Mouse (Mus musculus) forebrain, embryonic 11.5 days (tissue): ENCODE data around the gene B430306N03Rik. TPM values are rescaled to one million over a fixed set of nuclear protein-coding genes. Genes with fewer than 3 reads are reported as not detected.

ENCODE experiments used
- ATAC-seq: fragments of 200-750 bp; cut with Nextera tagmentation; replicated peaks from 2 replicates; pipeline ENCODE4 v1.8.0; 2017; ENCODE audit warnings: moderate TSS enrichment; ENCODE audit not compliant: low FRiP score
- DNase-seq: peaks from one replicate; pipeline ENCODE4 v3.0.0-alpha.2; 2017; ENCODE audit warnings: low spot score
- H3K27ac ChIP-seq: fragments of 300-500 bp; sonication (generic); 2 replicates; pipeline ENCODE4 v1.5.1; 2014; ENCODE audit warnings: low read depth, low read length
- H3K27me3 ChIP-seq: fragments of 300-500 bp; sonication (generic); 2 replicates; pipeline ENCODE4 v1.6.1; 2014; ENCODE audit warnings: mild to moderate bottlenecking, low read length, mixed read lengths; ENCODE audit not compliant: control insufficient read depth, insufficient read depth
- H3K36me3 ChIP-seq: fragments of 300-500 bp; sonication (generic); 2 replicates; pipeline ENCODE4 v1.6.1; 2014; ENCODE audit warnings: mild to moderate bottlenecking, low read length, moderate library complexity, mixed read lengths; ENCODE audit not compliant: control insufficient read depth, insufficient read depth
- H3K4me1 ChIP-seq: fragments of 300-500 bp; sonication (generic); replicated peaks from 2 replicates; pipeline ENCODE4 v1.6.1; 2014; ENCODE audit warnings: low read length, mixed read lengths; ENCODE audit not compliant: control insufficient read depth, insufficient read depth
- H3K4me2 ChIP-seq: fragments of 300-500 bp; sonication (generic); 2 replicates; pipeline ENCODE4 v1.6.1; 2014; ENCODE audit warnings: low read depth, mild to moderate bottlenecking, low read length, moderate library complexity, mixed read lengths; ENCODE audit not compliant: severe bottlenecking
- H3K4me3 ChIP-seq: fragments of 300-500 bp; sonication (generic); 2 replicates; pipeline ENCODE4 v1.5.1; 2014; ENCODE audit warnings: low read depth, low read length
- H3K9ac ChIP-seq: fragments of 300-500 bp; sonication (generic); 2 replicates; pipeline ENCODE4 v1.6.1; 2014; ENCODE audit warnings: low read length
- H3K9me3 ChIP-seq: fragments of 300-500 bp; sonication (generic); 2 replicates; pipeline ENCODE4 v1.6.1; 2016; ENCODE audit warnings: low read length, mixed read lengths; ENCODE audit not compliant: control insufficient read depth
- WGBS: fragments of 180-500 bp; shearing (Covaris S2); extraction: QIAGEN DNeasy Blood & Tissue Kit; methylation state at CpG from one replicate; pipeline ENCODE4 v1.1.7; 2014; 5-methylcytosine and 5-hydroxymethylcytosine counted together
- polyA plus RNA-seq: library from polyadenylated mRNA; unstranded; fragments of >200 nt; fragmentation: Nextera tagmentation; extraction: Ambion mirVana; gene quantifications from 2 replicates; pipeline ENCODE4 v1.2.1, GENCODE M21; 2014

The B430306N03Rik gene
- polyA plus RNA-seq, 1 experiment from 2014 or later = not detected

- Histone ChIP-seq H3K4me1 (no peaks in the 10 kb centered on the region), H3K4me2 (no peak overlapping the region), H3K27ac (no peak overlapping the region), H3K9me3 (no peaks in the 10 kb centered on the region), H3K9ac (no peak overlapping the region), H3K27me3 (no peaks in the 10 kb centered on the region), H3K36me3 (no peaks in the 10 kb centered on the region), H3K4me3 (no peak overlapping the region)
- WGBS = 79% methylated on average over 5 of the region's 5 CpGs
- DNase-seq (no peak), ATAC-seq (no peak)
Observed at GRCm38 (mm10) chr17:48293500-48294194, 22.3 kb upstream of the B430306N03Rik start.

GRCm38 (mm10) chr17:48299203-48299602 lies 16.7 kb upstream of the B430306N03Rik start, which contains the start of gene Treml2:
Gene Treml2, plus strand, starts transcription at chr17:48299498.
- Histone ChIP-seq H3K36me3 (no peaks in the 10 kb centered on the region), H3K4me1 (no peaks in the 10 kb centered on the region), H3K9me3 (no peaks in the 10 kb centered on the region), H3K4me3 (no peak within 1 kb of the TSS), H3K27ac (no peak within 1 kb of the TSS), H3K27me3 (no peaks in the 10 kb centered on the region), H3K9ac (no peak within 1 kb of the TSS), H3K4me2 (no peak within 1 kb of the TSS)
- DNase-seq (no peak), ATAC-seq (no peak)
- whole genome bisulfite sequencing = 34% methylated on average over 3 of the region's 4 CpGs

GRCm38 (mm10) chr17:48299756-48300155 lies 16.2 kb upstream of the B430306N03Rik start:
- 79% methylated on average over 7 of the region's 7 CpGs for WGBS
- no peaks in the 10 kb centered on the region for H3K9me3 ChIP-seq
- no peak for DNase-seq

GRCm38 (mm10) chr17:48300199-48300598 lies 15.7 kb upstream of the B430306N03Rik start:
- no peak overlapping the region for H3K4me2 ChIP-seq
- H3K36me3 ChIP-seq = no peaks in the 10 kb centered on the region
- H3K4me3 ChIP-seq = no peak overlapping the region
- no peaks in the 10 kb centered on the region for H3K9me3 ChIP-seq
- H3K27ac ChIP-seq = no peak overlapping the region
- no peaks in the 10 kb centered on the region for H3K4me1 ChIP-seq
- H3K9ac ChIP-seq = no peak overlapping the region
- H3K27me3 ChIP-seq = no peaks in the 10 kb centered on the region
- no peak for DNase-seq
- 70% methylated on average over 7 of the region's 7 CpGs for WGBS
- ATAC-seq = no peak

More at GRCm38 (mm10) chr17:48299756-48300155, 16.2 kb upstream of the B430306N03Rik start:
- ATAC-seq = no peak
- Histone ChIP-seq H3K27ac (no peak overlapping the region), H3K4me3 (no peak overlapping the region), H3K9ac (no peak overlapping the region), H3K36me3 (no peaks in the 10 kb centered on the region), H3K4me2 (no peak overlapping the region), H3K4me1 (no peaks in the 10 kb centered on the region), H3K27me3 (no peaks in the 10 kb centered on the region)

- H3K4me3 ChIP-seq = no peak overlapping the region
- no peak overlapping the region for H3K4me2 ChIP-seq
- no peak overlapping the region for H3K27ac ChIP-seq
- H3K4me1 ChIP-seq = no peaks in the 10 kb centered on the region
- 82% methylated on average over 9 of the region's 9 CpGs for WGBS
- no peaks in the 10 kb centered on the region for H3K27me3 ChIP-seq
- no peak for ATAC-seq
- H3K36me3 ChIP-seq = no peaks in the 10 kb centered on the region
- no peak overlapping the region for H3K9ac ChIP-seq
- H3K9me3 ChIP-seq = no peaks in the 10 kb centered on the region
- DNase-seq = no peak
Observed at GRCm38 (mm10) chr17:48300861-48301260, 15.1 kb upstream of the B430306N03Rik start.

- Histone ChIP-seq H3K9me3 (no peaks in the 10 kb centered on the region), H3K4me2 (no peak overlapping the region), H3K27me3 (no peaks in the 10 kb centered on the region), H3K27ac (no peak overlapping the region), H3K4me1 (no peaks in the 10 kb centered on the region), H3K36me3 (no peaks in the 10 kb centered on the region), H3K9ac (no peak overlapping the region), H3K4me3 (no peak overlapping the region)
- DNase-seq = no peak
- 91% methylated on average over 5 of the region's 5 CpGs for WGBS
- no peak for ATAC-seq
Observed at GRCm38 (mm10) chr17:48301792-48302191, 14.1 kb upstream of the B430306N03Rik start.

GRCm38 (mm10) chr17:48312124-48312523 lies 3.8 kb upstream of the B430306N03Rik start:
- WGBS = 85% methylated on average over 2 of the region's 2 CpGs
- no peak overlapping the region for H3K4me2 ChIP-seq
- no peaks in the 10 kb centered on the region for H3K9me3 ChIP-seq
- no peaks in the 10 kb centered on the region for H3K4me1 ChIP-seq
- no peaks in the 10 kb centered on the region for H3K27me3 ChIP-seq
- no peak overlapping the region for H3K9ac ChIP-seq
- H3K4me3 ChIP-seq = no peak overlapping the region
- ATAC-seq (no peak), DNase-seq (no peak)
- H3K36me3 ChIP-seq = no peaks in the 10 kb centered on the region
- no peak overlapping the region for H3K27ac ChIP-seq

- no peaks in the 10 kb centered on the region for H3K36me3 ChIP-seq
- no peaks in the 10 kb centered on the region for H3K27me3 ChIP-seq
- no peak overlapping the region for H3K9ac ChIP-seq
- no peak overlapping the region for H3K4me3 ChIP-seq
- no peaks in the 10 kb centered on the region for H3K9me3 ChIP-seq
- no peak overlapping the region for H3K27ac ChIP-seq
- 93% methylated on average over 1 of the region's 1 CpGs for WGBS
- no peak for DNase-seq
- no peaks in the 10 kb centered on the region for H3K4me1 ChIP-seq
- no peak overlapping the region for H3K4me2 ChIP-seq
- no peak for ATAC-seq
Observed at GRCm38 (mm10) chr17:48318686-48319085, 2.7 kb downstream of the B430306N03Rik start.

GRCm38 (mm10) chr17:48321279-48321678 lies 5.3 kb downstream of the B430306N03Rik start:
- DNase-seq (no peak), ATAC-seq (no peak)
- WGBS = 73% methylated on average over 2 of the region's 2 CpGs
- no peak overlapping the region for H3K9ac ChIP-seq
- H3K27ac ChIP-seq = no peak overlapping the region
- H3K4me2 ChIP-seq = no peak overlapping the region
- no peak overlapping the region for H3K4me3 ChIP-seq
- H3K27me3 ChIP-seq = no peaks in the 10 kb centered on the region
- no peaks in the 10 kb centered on the region for H3K4me1 ChIP-seq
- H3K9me3 ChIP-seq = no peaks in the 10 kb centered on the region
- no peaks in the 10 kb centered on the region for H3K36me3 ChIP-seq
